Mouse (Mus musculus) embryonic facial prominence, embryonic 11.5 days (tissue): Measurements from ENCODE around the gene Actn4. TPM values are rescaled to one million over a fixed set of nuclear protein-coding genes. Genes with fewer than 3 reads are reported as not detected.

ENCODE experiments used
- ATAC-seq: fragments of 200-750 bp; cut with Nextera tagmentation; replicated peaks from 2 replicates; pipeline ENCODE4 v1.8.0; 2017; ENCODE audit warnings: low read depth; ENCODE audit not compliant: insufficient number of reproducible peaks, low FRiP score, low TSS enrichment
- DNase-seq: peaks from one replicate; pipeline ENCODE4 v3.0.0-alpha.2; 2015; ENCODE audit warnings: low spot score
- H3K27ac ChIP-seq: fragments of 300-500 bp; sonication (generic); replicated peaks from 2 replicates; pipeline ENCODE4 v1.5.1; 2014; ENCODE audit warnings: mild to moderate bottlenecking, low read depth, low read length, control low read depth
- H3K27me3 ChIP-seq: fragments of 300-500 bp; sonication (generic); 2 replicates; pipeline ENCODE4 v1.6.1; 2014; ENCODE audit warnings: mild to moderate bottlenecking, low read length, moderate library complexity, mixed read lengths; ENCODE audit not compliant: control insufficient read depth, insufficient read depth
- H3K36me3 ChIP-seq: fragments of 300-500 bp; sonication (generic); replicated peaks from 2 replicates; pipeline ENCODE4 v1.6.1; 2014; ENCODE audit warnings: low read depth, mild to moderate bottlenecking, low read length, moderate library complexity, mixed read lengths; ENCODE audit not compliant: control insufficient read depth, insufficient read depth
- H3K4me1 ChIP-seq: fragments of 300-500 bp; sonication (generic); 2 replicates; pipeline ENCODE4 v1.6.1; 2014; ENCODE audit warnings: low read length, mixed read lengths; ENCODE audit not compliant: control insufficient read depth, insufficient read depth
- H3K4me2 ChIP-seq: fragments of 300-500 bp; sonication (generic); 2 replicates; pipeline ENCODE4 v1.6.1; 2014; ENCODE audit warnings: low read depth, mild to moderate bottlenecking, control low read depth, low read length, moderate library complexity
- H3K4me3 ChIP-seq: fragments of 300-500 bp; sonication (generic); 2 replicates; pipeline ENCODE4 v1.5.1; 2014; ENCODE audit warnings: low read depth, low read length, control low read depth
- H3K9ac ChIP-seq: fragments of 300-500 bp; sonication (generic); replicated peaks from 2 replicates; pipeline ENCODE4 v1.6.1; 2014; ENCODE audit warnings: mild to moderate bottlenecking, control low read depth, low read length
- H3K9me3 ChIP-seq: fragments of 300-500 bp; sonication (generic); replicated peaks from 2 replicates; pipeline ENCODE4 v1.6.1; 2016; ENCODE audit warnings: mild to moderate bottlenecking, low read length, inconsistent platforms, mixed read lengths; ENCODE audit not compliant: control insufficient read depth
- WGBS: fragments of 180-500 bp; shearing (Covaris S2); extraction: QIAGEN DNeasy Blood & Tissue Kit; methylation state at CpG from one replicate; pipeline ENCODE4 v1.1.7; 2014; 5-methylcytosine and 5-hydroxymethylcytosine counted together
- polyA plus RNA-seq: library from polyadenylated mRNA; unstranded; fragments of >200 nt; fragmentation: Nextera tagmentation; extraction: Ambion mirVana; gene quantifications from 2 replicates; pipeline ENCODE4 v1.2.1, GENCODE M21; 2014

Gene Actn4
- polyA plus RNA-seq, 1 experiment from 2014 or later, result 190 TPM

GRCm38 (mm10) chr7:28859953-28860352 is 102.2 kb downstream of the Actn4 start:
- no peak overlapping the region for H3K27ac ChIP-seq
- no peak overlapping the region for H3K9ac ChIP-seq
- no peaks in the 10 kb centered on the region for H3K27me3 ChIP-seq
- H3K4me3 ChIP-seq, result no peak overlapping the region
- no peaks in the 10 kb centered on the region for H3K36me3 ChIP-seq
- 85% methylated on average over 2 of the region's 2 CpGs for WGBS
- H3K4me2 ChIP-seq, result no peak overlapping the region
- H3K9me3 ChIP-seq, result peaks cover 3% of the 10 kb centered on the region
- ATAC-seq (no peak), DNase-seq (no peak)
- H3K4me1 ChIP-seq, result no peaks in the 10 kb centered on the region

- WGBS, result 84% methylated on average over 4 of the region's 4 CpGs
- Histone ChIP-seq H3K9ac (no peak overlapping the region), H3K4me1 (no peaks in the 10 kb centered on the region), H3K4me3 (no peak overlapping the region), H3K4me2 (no peak overlapping the region), H3K27me3 (no peaks in the 10 kb centered on the region), H3K9me3 (no peaks in the 10 kb centered on the region), H3K36me3 (no peaks in the 10 kb centered on the region), H3K27ac (no peak overlapping the region)
- DNase-seq (no peak), ATAC-seq (no peak)
Measured at GRCm38 (mm10) chr7:28850642-28851041, 111.5 kb downstream of the Actn4 start.

- DNase-seq (peak; percentile 57), ATAC-seq (peak; percentile 73; the same call in 1 of the 2 replicates)
- no peak overlapping the region for H3K27ac ChIP-seq
- no peaks in the 10 kb centered on the region for H3K9me3 ChIP-seq
- H3K36me3 ChIP-seq, result no peaks in the 10 kb centered on the region
- H3K27me3 ChIP-seq, result no peaks in the 10 kb centered on the region
- no peaks in the 10 kb centered on the region for H3K4me1 ChIP-seq
- WGBS, result 23% methylated on average over 1 of the region's 1 CpGs
- H3K4me2 ChIP-seq, result no peak overlapping the region
- peak overlapping the region; percentile 3; the same call in 1 of the 2 replicates for H3K9ac ChIP-seq
- no peak overlapping the region for H3K4me3 ChIP-seq
Measured at GRCm38 (mm10) chr7:28849700-28850236, 112.4 kb downstream of the Actn4 start.

- Histone ChIP-seq H3K27me3 (no peaks in the 10 kb centered on the region), H3K4me3 (no peak overlapping the region), H3K9me3 (no peaks in the 10 kb centered on the region), H3K4me2 (no peak overlapping the region), H3K9ac (no peak overlapping the region), H3K4me1 (no peaks in the 10 kb centered on the region), H3K27ac (no peak overlapping the region), H3K36me3 (no peaks in the 10 kb centered on the region)
- WGBS, result 70% methylated on average over 1 of the region's 1 CpGs
- ATAC-seq (no peak), DNase-seq (no peak)
Measured at GRCm38 (mm10) chr7:28847273-28847672, 114.9 kb downstream of the Actn4 start.

Other genes with a start within 250 kb of the Actn4 start
- gene Fbxo17, start 245.5 kb downstream of the Actn4 start, polyA plus RNA-seq, result 11.6 and 13.0 TPM in 2 replicates
- gene Mrps12, start 220.5 kb downstream of the Actn4 start, polyA plus RNA-seq, result 145 and 151 TPM in 2 replicates
- 28.2 and 29.9 TPM in 2 replicates for gene Sars2, start 220.3 kb downstream of the Actn4 start, polyA plus RNA-seq
- 1.5 and 2.0 TPM in 2 replicates for gene Ccer2, start 206.2 kb downstream of the Actn4 start, polyA plus RNA-seq
- gene Sirt2, start 195.6 kb downstream of the Actn4 start, polyA plus RNA-seq, result 65.6 and 67.2 TPM in 2 replicates
- 33.4 and 41.0 TPM in 2 replicates for gene Nfkbib, start 194.8 kb downstream of the Actn4 start, polyA plus RNA-seq
- 2.3 and 3.2 TPM in 2 replicates for gene Rinl, start 173.4 kb downstream of the Actn4 start, polyA plus RNA-seq
- 328 and 350 TPM in 2 replicates for gene Hnrnpl, start 153.8 kb downstream of the Actn4 start, polyA plus RNA-seq
- 103 and 106 TPM in 2 replicates for gene Ech1, start 137.1 kb downstream of the Actn4 start, polyA plus RNA-seq
- gene Lgals4, start 128.5 kb downstream of the Actn4 start, polyA plus RNA-seq, result 1.5 and 1.9 TPM in 2 replicates
- gene Lgals7, start 98.5 kb downstream of the Actn4 start, polyA plus RNA-seq, result 0.98 and 1.3 TPM in 2 replicates
- 0.21 and 0.29 TPM in 2 replicates for gene Capn12, start 80.9 kb downstream of the Actn4 start, polyA plus RNA-seq
- gene Eif3k, start 19.5 kb upstream of the Actn4 start, polyA plus RNA-seq, result 439 and 446 TPM in 2 replicates
- gene Map4k1, start 19.7 kb upstream of the Actn4 start, polyA plus RNA-seq, result 6.4 and 8.1 TPM in 2 replicates
- 0.93 and 0.98 TPM in 2 replicates for gene Ryr1, start 162.8 kb upstream of the Actn4 start, polyA plus RNA-seq
- gene Rasgrp4, start 172.5 kb upstream of the Actn4 start, polyA plus RNA-seq, result 0.58 and 0.85 TPM in 2 replicates
- gene Fam98c, start 193.9 kb upstream of the Actn4 start, polyA plus RNA-seq, result 10.8 and 11.7 TPM in 2 replicates
- gene Ggn, start 207.9 kb upstream of the Actn4 start, polyA plus RNA-seq, result 0.15 and 0.77 TPM in 2 replicates
- 4.9 and 5.3 TPM in 2 replicates for gene Spred3, start 208.1 kb upstream of the Actn4 start, polyA plus RNA-seq
- 321 and 334 TPM in 2 replicates for gene Psmd8, start 218.4 kb upstream of the Actn4 start, polyA plus RNA-seq